Mouse (Mus musculus): ENCODE measurements around the gene Osmr. TPM values are rescaled to one million over a fixed set of nuclear protein-coding genes. Genes with fewer than 3 reads are reported as not detected.

The Osmr gene
- polyA plus RNA-seq, 1 experiment from 2014 or later = 0.66 TPM

DNA sequence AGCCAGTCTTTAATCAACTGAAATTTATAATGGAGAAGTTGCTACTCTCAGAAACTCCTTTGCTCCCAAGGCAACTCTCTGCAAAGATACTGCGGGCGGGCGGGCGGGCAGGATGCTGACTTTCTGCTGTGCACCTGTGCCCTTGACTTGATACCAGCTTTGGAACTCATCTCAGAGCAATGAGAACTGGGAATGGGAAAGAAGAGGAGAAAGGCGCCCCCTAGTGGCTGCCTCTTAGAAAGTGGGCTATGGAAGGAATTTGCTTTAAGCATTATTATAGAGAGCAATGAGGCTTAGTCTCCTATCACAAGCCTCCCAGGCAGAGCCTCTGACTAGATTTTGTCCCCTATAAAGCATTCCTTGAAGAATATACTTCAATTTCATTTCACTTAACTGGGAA is 9.0 kb upstream of the Osmr start:
- Histone ChIP-seq H3K9ac (no peak overlapping the region), H3K4me1 (no peaks in the 10 kb centered on the region), H3K36me3 (no peaks in the 10 kb centered on the region), H3K4me2 (replicated peaks) (no peak overlapping the region), H3K9me3 (no peaks in the 10 kb centered on the region), H3K4me3 (no peak overlapping the region), H3K27me3 (replicated peaks) (no peaks in the 10 kb centered on the region), H3K27ac (no peak overlapping the region)
- ATAC-seq (ENCODE audit: low FRiP score, low read depth) = no peak
- WGBS = 44% methylated on average over 5 of the region's 5 CpGs

DNA sequence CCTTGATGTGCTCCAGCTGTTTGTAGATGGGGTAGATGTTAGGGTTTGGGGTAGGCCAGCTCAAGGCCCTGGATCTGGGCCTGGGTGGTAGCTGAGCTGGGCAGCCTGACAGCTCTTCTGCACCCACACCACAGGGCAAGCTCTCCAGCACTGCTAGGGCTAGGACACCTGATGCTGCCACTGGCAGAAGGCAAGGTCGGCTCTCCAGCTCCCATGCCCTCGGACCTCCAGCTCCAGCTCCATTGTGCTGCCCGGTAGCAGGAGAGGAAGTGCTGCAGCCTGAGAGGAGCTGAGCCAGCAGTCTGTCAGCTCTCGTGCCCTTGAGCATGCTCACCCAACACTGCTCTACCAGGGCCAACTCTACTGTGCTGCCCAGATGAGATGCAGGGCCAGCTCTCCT is 8.3 kb upstream of the Osmr start:
- H3K9ac ChIP-seq = no peak overlapping the region
- no peaks in the 10 kb centered on the region for H3K9me3 ChIP-seq
- WGBS = 89% methylated on average over 4 of the region's 4 CpGs
- H3K4me3 ChIP-seq = no peak overlapping the region
- H3K36me3 ChIP-seq = no peaks in the 10 kb centered on the region
- no peak overlapping the region for H3K27ac ChIP-seq
- H3K4me2 ChIP-seq (replicated peaks) = no peak overlapping the region
- ATAC-seq (ENCODE audit: low FRiP score, low read depth) = no peak
- H3K27me3 ChIP-seq (replicated peaks) = no peaks in the 10 kb centered on the region
- no peaks in the 10 kb centered on the region for H3K4me1 ChIP-seq

DNA sequence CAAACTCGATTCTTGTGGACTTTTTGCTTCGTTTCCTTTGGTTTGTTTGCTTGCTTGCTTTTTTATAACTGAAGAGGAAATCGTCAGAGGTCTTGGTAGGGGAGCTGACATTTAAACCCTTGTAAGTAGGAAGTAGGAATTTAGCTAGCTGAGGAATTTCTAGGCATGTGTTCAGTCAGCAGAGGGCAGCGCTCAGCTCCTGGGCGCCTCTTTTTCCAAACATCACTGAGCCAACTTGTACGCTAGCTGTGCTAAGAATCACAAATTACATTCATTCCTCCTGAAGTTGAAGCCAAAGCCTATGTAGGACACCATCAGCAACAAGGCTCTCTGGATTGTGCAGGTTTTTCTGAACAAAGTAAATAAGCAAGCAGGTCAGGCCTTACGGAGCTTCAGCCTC is 7.4 kb upstream of the Osmr start:
- ATAC-seq (ENCODE audit: low FRiP score, low read depth) = 0 out of 2 replicates have a peak, but pooled peaks have one; percentile 35
- Histone ChIP-seq H3K9me3 (no peaks in the 10 kb centered on the region), H3K4me1 (no peaks in the 10 kb centered on the region), H3K27ac (no peak overlapping the region), H3K4me2 (replicated peaks) (no peak overlapping the region), H3K36me3 (no peaks in the 10 kb centered on the region), H3K9ac (no peak overlapping the region), H3K27me3 (replicated peaks) (no peaks in the 10 kb centered on the region), H3K4me3 (no peak overlapping the region)
- 46% methylated on average over 7 of the region's 7 CpGs for WGBS

DNA sequence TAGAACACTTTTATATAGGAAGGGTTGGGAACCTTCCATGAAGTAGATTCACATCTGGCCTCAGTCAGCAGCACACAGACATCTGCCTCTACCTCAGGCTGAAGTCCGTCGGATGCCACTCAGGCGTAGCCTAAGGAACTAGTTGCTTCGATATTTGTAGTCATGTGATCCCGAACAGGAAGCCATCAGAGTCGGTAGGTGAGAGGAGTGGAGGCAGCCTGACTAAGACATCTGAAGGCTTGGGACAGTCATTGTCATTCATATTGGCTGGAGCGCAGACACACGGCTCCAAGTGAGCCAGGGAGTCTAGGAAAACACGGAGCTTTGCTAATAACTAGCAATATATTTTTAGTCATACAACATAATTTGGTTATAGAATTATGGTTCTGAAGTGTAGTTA is 6.4 kb upstream of the Osmr start:
- Histone ChIP-seq H3K4me2 (replicated peaks) (no peak overlapping the region), H3K4me1 (no peaks in the 10 kb centered on the region), H3K27me3 (replicated peaks) (0 out of 2 replicates have a peak, but pooled peaks cover 3% of the 10 kb centered on the region), H3K9ac (no peak overlapping the region), H3K27ac (no peak overlapping the region), H3K9me3 (no peaks in the 10 kb centered on the region), H3K4me3 (no peak overlapping the region), H3K36me3 (no peaks in the 10 kb centered on the region)
- WGBS = 80% methylated on average over 9 of the region's 9 CpGs
- no peak for ATAC-seq (ENCODE audit: low FRiP score, low read depth)

DNA sequence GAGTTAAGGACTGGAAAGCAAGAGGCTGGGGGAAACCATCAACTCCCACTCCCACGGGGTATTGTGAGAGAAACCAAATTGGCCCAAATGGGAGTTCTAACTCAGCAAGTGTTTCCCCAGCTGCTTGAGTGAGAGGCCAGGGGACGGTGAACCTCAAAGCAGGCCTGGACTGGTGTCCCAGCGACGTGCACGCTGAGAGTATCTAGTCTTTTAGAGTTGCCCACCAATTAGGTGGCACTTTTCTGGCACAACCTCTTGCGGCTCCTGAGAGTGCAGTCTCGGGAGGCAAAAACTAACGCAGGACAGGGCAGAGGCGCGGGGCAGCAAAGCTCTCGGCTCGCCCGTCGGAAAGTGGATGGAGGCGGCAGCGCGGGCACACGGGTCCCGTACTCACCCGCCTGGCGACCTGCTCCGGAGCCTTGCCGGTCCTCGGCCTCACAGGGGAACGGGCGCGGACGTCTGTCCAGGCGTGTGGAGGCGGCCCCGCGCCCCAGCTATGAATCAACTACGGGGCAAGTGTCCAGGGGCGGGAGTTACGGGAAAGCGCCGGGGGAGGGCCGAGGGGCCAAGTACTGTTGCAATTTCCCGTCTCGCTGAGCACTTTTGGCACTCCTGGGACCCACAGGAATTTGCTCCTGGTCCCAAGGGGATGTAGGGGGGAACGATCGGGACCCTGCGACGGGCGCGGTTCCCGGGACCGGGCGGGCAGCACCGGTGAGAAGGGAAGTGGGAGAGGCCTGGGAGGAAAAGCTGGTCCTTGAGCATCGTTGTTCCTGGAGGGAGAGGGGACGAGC is 765 bp downstream of the Osmr start:
- Histone ChIP-seq H3K9me3 (no peaks in the 10 kb centered on the region), H3K27me3 (replicated peaks) (peaks cover 23% of the 10 kb centered on the region), H3K9ac (peak overlapping the region; percentile 53), H3K4me2 (replicated peaks) (peak overlapping the region; percentile 90), H3K4me1 (peaks cover 11% of the 10 kb centered on the region), H3K36me3 (no peaks in the 10 kb centered on the region), H3K27ac (no peak overlapping the region), H3K4me3 (peak overlapping the region; percentile 38)
- peak; percentile 35; the same call in 1 of the 2 replicates for ATAC-seq (ENCODE audit: low FRiP score, low read depth)
- under 1% methylated on average over 52 of the region's 52 CpGs for WGBS

- WGBS = 43% methylated on average over 17 of the region's 17 CpGs
- peaks cover 11% of the 10 kb centered on the region for H3K4me1 ChIP-seq
- H3K27ac ChIP-seq = no peak overlapping the region
- peak overlapping the region; percentile 90 for H3K4me2 ChIP-seq (replicated peaks)
- H3K36me3 ChIP-seq = no peaks in the 10 kb centered on the region
- no peak overlapping the region for H3K4me3 ChIP-seq
- peak; percentile 34; the same call in 1 of the 2 replicates for ATAC-seq (ENCODE audit: low FRiP score, low read depth)
- peaks cover 23% of the 10 kb centered on the region for H3K27me3 ChIP-seq (replicated peaks)
- H3K9me3 ChIP-seq = no peaks in the 10 kb centered on the region
- H3K9ac ChIP-seq = no peak overlapping the region; the same call in 1 of the 2 replicates
These were observed 1.5 kb downstream of the Osmr start for GRCm38 (mm10) chr15:6873154-6873806.

DNA sequence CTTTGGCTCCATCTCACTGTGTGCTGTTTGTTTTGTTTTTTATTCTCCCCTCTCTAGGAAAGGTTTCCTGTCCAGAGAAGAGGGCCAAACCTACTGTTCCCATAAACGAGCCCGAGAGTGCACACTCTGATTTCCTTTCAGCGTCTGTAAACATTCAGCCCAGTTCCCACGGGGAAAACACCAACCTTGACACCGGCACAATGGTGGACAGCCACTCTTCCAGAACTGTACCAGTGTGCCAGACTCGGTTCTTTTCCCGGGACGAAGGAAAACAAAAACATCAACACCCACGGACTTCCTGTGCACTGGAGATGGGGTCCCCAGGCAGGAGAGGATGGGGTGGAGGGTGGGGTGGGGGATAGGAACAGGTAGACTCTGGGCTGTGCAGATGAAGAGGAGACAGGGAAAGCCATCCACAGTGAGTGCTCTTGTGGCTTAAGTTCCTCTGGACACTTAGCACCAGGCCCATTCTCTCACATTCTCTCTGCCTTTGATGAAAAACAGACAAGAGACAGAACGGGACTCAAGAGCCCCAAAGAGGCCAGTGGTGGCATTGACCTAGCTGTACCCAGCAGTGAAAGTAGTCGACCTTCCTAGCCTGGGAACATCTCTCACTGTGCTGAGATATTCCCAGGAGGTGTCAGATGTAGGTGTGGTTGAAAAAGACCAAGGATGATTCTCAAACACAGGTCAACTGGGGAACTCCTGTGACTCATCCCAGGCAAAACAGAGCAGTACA is 3.0 kb downstream of the Osmr start:
- Histone ChIP-seq H3K4me1 (peaks cover 11% of the 10 kb centered on the region), H3K9ac (no peak overlapping the region), H3K36me3 (no peaks in the 10 kb centered on the region), H3K27me3 (replicated peaks) (peaks cover 23% of the 10 kb centered on the region), H3K4me3 (no peak overlapping the region), H3K9me3 (no peaks in the 10 kb centered on the region), H3K27ac (no peak overlapping the region), H3K4me2 (replicated peaks) (no peak overlapping the region)
- WGBS = 74% methylated on average over 11 of the region's 11 CpGs
- no peak for ATAC-seq (ENCODE audit: low FRiP score, low read depth)

DNA sequence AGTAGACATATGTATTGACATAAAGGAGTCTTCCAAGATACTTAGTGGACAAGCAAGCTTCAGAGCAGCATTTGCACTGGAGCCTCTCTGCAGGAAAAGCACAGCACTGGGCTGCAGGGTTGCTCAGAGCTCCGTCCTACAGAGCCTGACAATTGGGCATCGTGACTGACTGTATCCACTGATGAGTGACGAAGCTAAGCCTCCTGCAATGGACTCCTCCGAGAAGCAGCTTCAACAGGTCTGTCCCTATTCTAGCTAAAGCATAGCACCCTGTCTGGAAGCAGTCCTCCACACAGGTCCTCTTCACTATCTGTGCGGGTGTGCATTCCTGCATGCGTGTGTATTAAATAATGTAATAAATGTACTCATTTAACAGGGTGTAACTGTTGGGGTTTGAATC is 7.9 kb downstream of the Osmr start:
- Histone ChIP-seq H3K4me1 (no peaks in the 10 kb centered on the region), H3K27me3 (replicated peaks) (no peaks in the 10 kb centered on the region), H3K9me3 (no peaks in the 10 kb centered on the region), H3K27ac (no peak overlapping the region), H3K36me3 (no peaks in the 10 kb centered on the region), H3K4me2 (replicated peaks) (no peak overlapping the region), H3K4me3 (no peak overlapping the region), H3K9ac (no peak overlapping the region)
- 40% methylated on average over 6 of the region's 6 CpGs for WGBS
- ATAC-seq (ENCODE audit: low FRiP score, low read depth) = peak; percentile 33; the same call in 1 of the 2 replicates

DNA sequence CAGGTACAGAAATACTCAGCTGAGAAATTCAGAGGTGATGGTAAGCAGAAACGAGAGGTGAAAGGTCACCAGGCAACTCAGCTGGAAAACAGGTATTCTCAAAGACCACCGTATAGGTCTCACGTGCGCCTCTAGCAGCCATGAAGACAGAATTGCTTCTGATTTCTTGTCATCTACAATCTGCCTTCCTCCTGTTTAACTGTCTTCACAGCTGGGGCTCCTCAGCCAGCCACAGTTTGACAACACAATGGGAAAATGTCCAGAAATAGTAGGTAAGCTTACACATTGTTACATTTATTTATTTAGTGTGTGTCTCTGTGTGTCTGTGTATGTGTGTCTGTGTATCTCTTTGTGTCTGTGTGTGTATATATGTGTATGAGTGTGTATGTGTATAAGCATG is 12.6 kb downstream of the Osmr start:
- ATAC-seq (ENCODE audit: low FRiP score, low read depth) = no peak
- 89% methylated on average over 4 of the region's 4 CpGs for WGBS
- H3K4me3 ChIP-seq = no peak overlapping the region

DNA sequence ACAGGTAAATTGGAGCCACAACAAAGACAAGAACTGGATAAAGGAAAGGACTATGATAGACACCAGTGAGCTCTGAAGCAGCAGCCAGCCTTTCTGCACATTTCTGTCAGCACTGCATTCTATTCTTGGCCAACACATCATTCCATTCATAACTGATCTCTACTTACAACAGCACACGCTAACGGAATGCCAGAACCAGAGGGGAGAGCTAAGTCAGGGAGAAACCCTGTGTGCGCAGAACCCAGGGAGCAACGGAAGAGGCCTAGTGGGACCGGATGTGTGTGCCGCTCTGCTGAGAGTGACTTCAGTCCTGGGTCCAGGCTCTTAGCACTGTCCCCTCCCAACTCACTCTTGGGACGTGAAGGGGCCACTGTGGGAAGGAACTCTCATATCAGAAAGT is 13.2 kb downstream of the Osmr start:
- no peak for ATAC-seq (ENCODE audit: low FRiP score, low read depth)
- no peak overlapping the region for H3K4me2 ChIP-seq (replicated peaks)
- H3K9me3 ChIP-seq = no peaks in the 10 kb centered on the region
- 86% methylated on average over 7 of the region's 7 CpGs for WGBS
- H3K9ac ChIP-seq = no peak overlapping the region
- H3K27ac ChIP-seq = no peak overlapping the region
- no peaks in the 10 kb centered on the region for H3K4me1 ChIP-seq
- H3K4me3 ChIP-seq = no peak overlapping the region
- no peaks in the 10 kb centered on the region for H3K36me3 ChIP-seq
- H3K27me3 ChIP-seq (replicated peaks) = no peaks in the 10 kb centered on the region

More for the DNA sequence above, 12.6 kb downstream of the Osmr start:
- no peak overlapping the region for H3K9ac ChIP-seq
- no peaks in the 10 kb centered on the region for H3K36me3 ChIP-seq
- H3K27ac ChIP-seq = no peak overlapping the region
- no peaks in the 10 kb centered on the region for H3K4me1 ChIP-seq
- H3K4me2 ChIP-seq (replicated peaks) = no peak overlapping the region
- H3K27me3 ChIP-seq (replicated peaks) = no peaks in the 10 kb centered on the region
- H3K9me3 ChIP-seq = no peaks in the 10 kb centered on the region

- no peaks in the 10 kb centered on the region for H3K36me3 ChIP-seq
- WGBS = 87% methylated on average over 7 of the region's 7 CpGs
- no peak overlapping the region for H3K27ac ChIP-seq
- H3K9me3 ChIP-seq = no peaks in the 10 kb centered on the region
- no peaks in the 10 kb centered on the region for H3K4me1 ChIP-seq
- no peak for ATAC-seq (ENCODE audit: low FRiP score, low read depth)
- no peak overlapping the region for H3K4me3 ChIP-seq
- H3K4me2 ChIP-seq (replicated peaks) = no peak overlapping the region
- no peak overlapping the region for H3K9ac ChIP-seq
- no peaks in the 10 kb centered on the region for H3K27me3 ChIP-seq (replicated peaks)
These were observed 15.0 kb downstream of the Osmr start for GRCm38 (mm10) chr15:6859781-6860180.

- H3K4me3 ChIP-seq = no peak overlapping the region
- no peaks in the 10 kb centered on the region for H3K9me3 ChIP-seq
- H3K36me3 ChIP-seq = no peaks in the 10 kb centered on the region
- no peak overlapping the region for H3K27ac ChIP-seq
- 86% methylated on average over 4 of the region's 4 CpGs for WGBS
- H3K4me2 ChIP-seq (replicated peaks) = no peak overlapping the region
- no peaks in the 10 kb centered on the region for H3K4me1 ChIP-seq
- no peak for ATAC-seq (ENCODE audit: low FRiP score, low read depth)
- H3K9ac ChIP-seq = no peak overlapping the region
- no peaks in the 10 kb centered on the region for H3K27me3 ChIP-seq (replicated peaks)
These were observed 15.9 kb downstream of the Osmr start for GRCm38 (mm10) chr15:6858871-6859270.
